Mouse (Mus musculus): ENCODE measurements around the gene Pacsin2. TPM values are rescaled to one million over a fixed set of nuclear protein-coding genes. Genes with fewer than 3 reads are reported as not detected.
A peak's percentile ranks its signal among the peaks of the same experiment; 100 is the strongest.

Pacsin2 gene
- polyA plus RNA-seq, 1 experiment from 2014 or later = 70.8 TPM

- no peak overlapping the region for H3K4me2 ChIP-seq (replicated peaks)
- H3K27me3 ChIP-seq (replicated peaks) = no peaks in the 10 kb centered on the region
- no peaks in the 10 kb centered on the region for H3K9me3 ChIP-seq
- H3K9ac ChIP-seq = no peak overlapping the region
- no peak overlapping the region for H3K4me3 ChIP-seq (replicated peaks)
- 95% methylated on average over 1 of the region's 1 CpGs for WGBS
- H3K4me1 ChIP-seq (replicated peaks) = peaks cover 17% of the 10 kb centered on the region
- ATAC-seq = no peak
- no peak overlapping the region for H3K27ac ChIP-seq
- no peaks in the 10 kb centered on the region for H3K36me3 ChIP-seq
Observed at GRCm38 (mm10) chr15:83457541-83457940, 6.9 kb downstream of the Pacsin2 start.

DNA sequence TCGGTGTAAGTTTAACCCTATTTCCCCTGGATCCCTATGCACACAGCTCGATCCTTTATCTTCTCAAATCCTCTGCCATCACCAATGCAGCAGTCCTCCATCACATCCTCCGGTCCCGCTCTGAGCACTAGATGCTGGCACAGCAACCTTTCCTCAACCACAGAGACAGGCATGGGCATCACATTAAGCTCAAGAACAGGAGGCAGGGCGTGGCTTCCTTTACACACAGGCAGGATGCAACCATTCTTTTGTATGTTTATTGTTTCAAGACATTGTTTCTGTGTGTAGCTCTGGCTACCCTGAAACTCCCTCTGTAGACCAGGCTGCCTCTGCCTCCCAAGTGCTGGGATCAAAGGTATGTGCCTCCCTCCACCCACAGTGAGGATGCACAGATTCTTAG, 8.8 kb downstream of the Pacsin2 start:
- H3K27ac ChIP-seq = no peak overlapping the region
- WGBS = 86% methylated on average over 5 of the region's 5 CpGs

DNA sequence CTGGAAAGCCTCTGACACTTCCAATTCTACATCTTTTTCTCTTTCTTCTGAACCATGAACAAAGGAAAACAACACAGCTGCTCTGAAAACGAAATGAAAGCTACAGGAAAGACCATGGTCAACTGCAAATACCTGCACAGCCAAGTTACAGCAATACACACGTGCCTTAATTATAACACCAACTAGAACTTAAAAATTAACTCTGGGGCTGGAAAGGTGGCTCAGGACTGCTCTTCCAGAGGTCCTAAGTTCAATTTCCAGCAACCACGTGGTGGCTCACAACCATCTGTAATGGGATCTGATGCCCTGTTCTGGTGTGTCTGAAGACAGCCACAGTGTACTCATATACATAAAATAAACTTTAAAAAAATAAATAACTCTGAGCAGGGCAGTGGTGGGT, 9.4 kb downstream of the Pacsin2 start:
- no peaks in the 10 kb centered on the region for H3K9me3 ChIP-seq
- whole genome bisulfite sequencing = 59% methylated on average over 3 of the region's 3 CpGs
- no peak overlapping the region for H3K27ac ChIP-seq
- H3K9ac ChIP-seq = no peak overlapping the region
- H3K4me2 ChIP-seq (replicated peaks) = no peak overlapping the region
- H3K36me3 ChIP-seq = no peaks in the 10 kb centered on the region
- H3K4me3 ChIP-seq (replicated peaks) = no peak overlapping the region
- peak; percentile 19; the same call in 1 of the 2 replicates for ATAC-seq
- H3K27me3 ChIP-seq (replicated peaks) = no peaks in the 10 kb centered on the region
- peaks cover 30% of the 10 kb centered on the region for H3K4me1 ChIP-seq (replicated peaks)

More for the DNA sequence above, 8.8 kb downstream of the Pacsin2 start:
- Histone ChIP-seq H3K4me2 (replicated peaks) (no peak overlapping the region), H3K4me1 (replicated peaks) (peaks cover 30% of the 10 kb centered on the region), H3K9me3 (no peaks in the 10 kb centered on the region), H3K9ac (no peak overlapping the region), H3K4me3 (replicated peaks) (no peak overlapping the region), H3K27me3 (replicated peaks) (no peaks in the 10 kb centered on the region), H3K36me3 (no peaks in the 10 kb centered on the region)
- ATAC-seq = no peak

- no peak overlapping the region for H3K4me2 ChIP-seq (replicated peaks)
- H3K9ac ChIP-seq = no peak overlapping the region
- H3K9me3 ChIP-seq = no peaks in the 10 kb centered on the region
- ATAC-seq = no peak
- peaks cover 32% of the 10 kb centered on the region for H3K4me1 ChIP-seq (replicated peaks)
- WGBS = 79% methylated on average over 7 of the region's 7 CpGs
- no peak overlapping the region for H3K4me3 ChIP-seq (replicated peaks)
- no peaks in the 10 kb centered on the region for H3K36me3 ChIP-seq
- H3K27ac ChIP-seq = no peak overlapping the region
- H3K27me3 ChIP-seq (replicated peaks) = no peaks in the 10 kb centered on the region
Observed at GRCm38 (mm10) chr15:83454419-83454818, 10.0 kb downstream of the Pacsin2 start.

DNA sequence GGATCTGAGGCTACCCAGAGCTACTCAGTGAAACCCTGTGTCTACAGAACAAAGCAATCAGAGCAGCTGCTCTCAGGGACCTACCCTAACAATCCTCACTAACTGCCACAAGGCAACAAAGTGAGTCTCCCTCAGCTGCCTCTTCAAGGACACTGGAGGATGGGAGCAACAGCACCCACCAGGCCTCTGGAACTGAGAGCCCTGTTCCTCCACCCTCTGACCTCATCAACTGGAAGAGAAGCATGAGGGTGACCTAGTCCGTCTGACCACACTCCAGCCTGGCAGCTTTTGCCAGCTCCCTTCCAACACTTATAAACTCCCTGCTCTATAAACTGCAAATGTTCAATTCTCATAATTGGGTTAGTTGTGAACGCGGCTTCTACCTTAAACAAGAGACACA, 10.5 kb downstream of the Pacsin2 start:
- Histone ChIP-seq H3K4me1 (replicated peaks) (peaks cover 32% of the 10 kb centered on the region), H3K4me2 (replicated peaks) (no peak overlapping the region), H3K9me3 (no peaks in the 10 kb centered on the region), H3K27me3 (replicated peaks) (no peaks in the 10 kb centered on the region), H3K27ac (no peak overlapping the region), H3K9ac (no peak overlapping the region), H3K36me3 (no peaks in the 10 kb centered on the region), H3K4me3 (replicated peaks) (no peak overlapping the region)
- 83% methylated on average over 3 of the region's 3 CpGs for WGBS
- ATAC-seq = no peak

DNA sequence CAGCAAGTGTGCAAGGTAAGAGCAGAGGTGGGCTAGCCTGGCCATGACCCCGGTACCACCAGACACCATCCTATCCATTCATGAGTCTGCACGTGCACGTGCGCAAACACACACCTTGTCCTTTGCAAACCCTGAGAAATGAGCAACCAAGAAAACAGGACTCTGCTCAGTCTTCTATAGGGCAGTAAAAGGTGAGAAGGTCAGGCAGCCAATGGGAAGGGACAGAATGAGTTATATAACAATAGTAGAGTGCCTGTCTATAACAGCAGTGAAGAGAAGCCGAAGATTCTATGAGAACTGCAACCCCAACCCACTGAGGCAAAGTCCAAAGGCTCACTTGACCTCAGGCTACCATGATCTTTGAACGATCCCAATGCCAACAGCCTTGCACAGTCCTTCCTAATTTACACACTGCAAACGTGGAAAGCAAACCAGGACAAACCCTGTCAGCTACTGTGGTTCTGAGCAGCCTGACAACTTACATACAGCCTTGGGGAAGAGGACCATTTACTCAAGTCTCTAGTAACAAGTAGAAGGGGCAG, 12.1 kb downstream of the Pacsin2 start:
- ATAC-seq = no peak; the same call in 1 of the 2 replicates
- H3K4me2 ChIP-seq (replicated peaks) = no peak overlapping the region
- no peak overlapping the region for H3K4me3 ChIP-seq (replicated peaks)
- peaks cover 47% of the 10 kb centered on the region for H3K4me1 ChIP-seq (replicated peaks)
- no peaks in the 10 kb centered on the region for H3K9me3 ChIP-seq
- WGBS = 70% methylated on average over 7 of the region's 7 CpGs
- H3K27me3 ChIP-seq (replicated peaks) = no peaks in the 10 kb centered on the region
- H3K27ac ChIP-seq = peak overlapping the region; percentile 71
- H3K36me3 ChIP-seq = no peaks in the 10 kb centered on the region
- no peak overlapping the region for H3K9ac ChIP-seq

GRCm38 (mm10) chr15:83451621-83452210, 12.7 kb downstream of the Pacsin2 start:
- 49% methylated on average over 7 of the region's 7 CpGs for WGBS
- no peak overlapping the region for H3K4me2 ChIP-seq (replicated peaks)
- peaks cover 52% of the 10 kb centered on the region for H3K4me1 ChIP-seq (replicated peaks)

GRCm38 (mm10) chr15:83450007-83450406, 14.4 kb downstream of the Pacsin2 start:
- peaks cover 61% of the 10 kb centered on the region for H3K4me1 ChIP-seq (replicated peaks)

More at GRCm38 (mm10) chr15:83451621-83452210, 12.7 kb downstream of the Pacsin2 start:
- no peaks in the 10 kb centered on the region for H3K27me3 ChIP-seq (replicated peaks)
- H3K27ac ChIP-seq = peak overlapping the region; percentile 71
- H3K9ac ChIP-seq = no peak overlapping the region
- no peaks in the 10 kb centered on the region for H3K9me3 ChIP-seq
- H3K36me3 ChIP-seq = no peaks in the 10 kb centered on the region
- ATAC-seq = peak; percentile 66
- no peak overlapping the region for H3K4me3 ChIP-seq (replicated peaks)

DNA sequence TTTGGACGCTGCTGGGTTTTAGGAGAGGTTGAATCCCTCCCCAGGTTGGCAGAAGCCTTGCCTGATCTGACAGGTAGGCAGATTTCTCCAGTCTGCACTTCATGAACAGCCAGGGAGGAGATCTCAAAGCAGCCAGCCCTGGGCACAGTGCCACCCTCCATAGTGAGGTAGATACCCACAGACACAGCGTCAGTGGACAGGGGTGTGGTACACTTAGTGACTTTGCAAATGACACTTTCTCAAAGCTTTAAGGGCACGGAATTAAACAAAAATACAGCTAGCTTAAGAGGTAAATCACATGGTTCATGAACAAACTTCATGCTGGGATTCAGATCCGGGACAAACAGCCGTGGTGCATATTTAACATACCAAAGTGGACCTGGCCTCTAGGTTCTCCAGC, 15.8 kb downstream of the Pacsin2 start:
- H3K36me3 ChIP-seq = no peaks in the 10 kb centered on the region
- H3K27ac ChIP-seq = no peak overlapping the region
- peaks cover 67% of the 10 kb centered on the region for H3K4me1 ChIP-seq (replicated peaks)
- H3K9me3 ChIP-seq = no peaks in the 10 kb centered on the region
- no peak for ATAC-seq
- WGBS = 61% methylated on average over 5 of the region's 5 CpGs
- no peak overlapping the region for H3K4me3 ChIP-seq (replicated peaks)
- H3K4me2 ChIP-seq (replicated peaks) = no peak overlapping the region
- no peak overlapping the region for H3K9ac ChIP-seq
- no peaks in the 10 kb centered on the region for H3K27me3 ChIP-seq (replicated peaks)

More at GRCm38 (mm10) chr15:83450007-83450406, 14.4 kb downstream of the Pacsin2 start:
- no peak for ATAC-seq
- no peak overlapping the region for H3K4me3 ChIP-seq (replicated peaks)
- no peaks in the 10 kb centered on the region for H3K36me3 ChIP-seq
- H3K4me2 ChIP-seq (replicated peaks) = no peak overlapping the region
- no peak overlapping the region for H3K9ac ChIP-seq
- H3K27me3 ChIP-seq (replicated peaks) = no peaks in the 10 kb centered on the region
- no peaks in the 10 kb centered on the region for H3K9me3 ChIP-seq
- 96% methylated on average over 2 of the region's 2 CpGs for WGBS
- no peak overlapping the region for H3K27ac ChIP-seq

- Histone ChIP-seq H3K9ac (0 out of 2 replicates have a peak overlapping the region, but pooled peaks have one; percentile 5), H3K36me3 (no peaks in the 10 kb centered on the region), H3K4me3 (replicated peaks) (no peak overlapping the region), H3K9me3 (no peaks in the 10 kb centered on the region), H3K27ac (peak overlapping the region; percentile 45; the same call in 1 of the 2 replicates), H3K4me1 (replicated peaks) (peaks cover 68% of the 10 kb centered on the region), H3K27me3 (replicated peaks) (no peaks in the 10 kb centered on the region), H3K4me2 (replicated peaks) (no peak overlapping the region)
- 33% methylated on average over 10 of the region's 10 CpGs for WGBS
- ATAC-seq = no peak
Observed at GRCm38 (mm10) chr15:83447791-83448544, 16.4 kb downstream of the Pacsin2 start.

- H3K4me3 ChIP-seq (replicated peaks) = no peak overlapping the region
- peaks cover 58% of the 10 kb centered on the region for H3K4me1 ChIP-seq (replicated peaks)
- H3K27me3 ChIP-seq (replicated peaks) = no peaks in the 10 kb centered on the region
- H3K9me3 ChIP-seq = no peaks in the 10 kb centered on the region
- H3K27ac ChIP-seq = peak overlapping the region; percentile 20
- H3K36me3 ChIP-seq = no peaks in the 10 kb centered on the region
- WGBS = 56% methylated on average over 2 of the region's 2 CpGs
- H3K9ac ChIP-seq = no peak overlapping the region; the same call in 1 of the 2 replicates
- no peak for ATAC-seq
- H3K4me2 ChIP-seq (replicated peaks) = no peak overlapping the region
Observed at GRCm38 (mm10) chr15:83445908-83446307, 18.5 kb downstream of the Pacsin2 start.

GRCm38 (mm10) chr15:83445383-83445782, 19.0 kb downstream of the Pacsin2 start:
- H3K36me3 ChIP-seq = no peaks in the 10 kb centered on the region
- H3K9ac ChIP-seq = no peak overlapping the region
- peaks cover 56% of the 10 kb centered on the region for H3K4me1 ChIP-seq (replicated peaks)
- H3K27me3 ChIP-seq (replicated peaks) = no peaks in the 10 kb centered on the region
- no peak for ATAC-seq
- no peak overlapping the region for H3K4me3 ChIP-seq (replicated peaks)
- peak overlapping the region; percentile 20 for H3K27ac ChIP-seq
- H3K4me2 ChIP-seq (replicated peaks) = no peak overlapping the region
- 59% methylated on average over 5 of the region's 5 CpGs for WGBS
- H3K9me3 ChIP-seq = no peaks in the 10 kb centered on the region
